Mouse (Mus musculus) testis, adult 2 months (tissue): ENCODE data around the gene Gm44790.

Source experiments
- CTCF ChIP-seq: fragments of 200-500 bp; IDR thresholded peaks from 2 replicates; pipeline ENCODE4 v1.5.1; 2012; ENCODE audit warnings: low read depth, mild to moderate bottlenecking, inconsistent platforms, low read length, moderate library complexity; ENCODE audit not compliant: control insufficient read depth, insufficient read depth, insufficient replicate concordance
- POLR2A ChIP-seq: fragments of 200-500 bp; IDR thresholded peaks from 2 replicates; pipeline ENCODE4 v1.6.1; 2012; ENCODE audit warnings: low read depth, mild to moderate bottlenecking, inconsistent platforms, low read length, moderate library complexity; ENCODE audit not compliant: control insufficient read depth

DNA sequence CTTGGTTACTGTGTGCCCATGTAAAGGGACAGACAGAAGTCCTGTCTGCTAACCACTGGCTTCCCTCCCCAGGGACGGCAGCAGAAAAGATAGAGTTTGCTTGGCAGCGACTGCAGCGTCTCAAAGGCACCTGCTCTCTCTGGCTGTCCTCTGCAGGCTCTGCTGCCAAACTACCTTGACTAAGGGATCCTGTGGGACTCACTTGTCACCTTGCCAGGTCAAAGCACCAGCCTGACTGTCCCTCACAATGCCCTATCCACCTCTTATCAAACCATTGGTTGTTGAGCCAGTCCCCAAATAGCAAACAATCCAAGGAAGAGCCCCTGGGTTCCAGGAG is 61.7 kb downstream of the Gm44790 start:
- TF ChIP-seq CTCF, result no peak
- no peak for TF ChIP-seq POLR2A
